Comparison of ENCODE assay signal across 14 mouse cellular contexts in genomic region chr4:140616196-140616595, GRCm38 (mm10). TPM values are rescaled to one million over a fixed set of nuclear protein-coding genes. Genes with fewer than 3 reads are reported as not detected.
DNase-seq lines count a peak whose midpoint lies in the region; ATAC-seq and TF ChIP-seq lines count a peak whose summit lies in the region.
"Had no signal": no experiment of that assay in that cellular context is flagged by ENCODE, and none has a peak within 500 bp of the region (broad histone marks: within the 10 kb centered on the region; RNA-seq: fewer than 3 reads in every experiment).

No protein-coding gene starts in this region.

- no peak overlapping the region for H3K4me3 ChIP-seq in heart, adult 2 months
- H3K4me3 ChIP-seq in lung, adult 2 months (replicated peaks; ENCODE audit: extremely low read depth, low read depth, low read length) = no peak overlapping the region
- H3K4me3 ChIP-seq: erythroblast, embryonic 14.5 days; liver, embryonic 15.5 days; midbrain, embryonic 13.5 days had no signal

- no peak for DNase-seq in heart, adult 2 months
- DNase-seq in heart, adult 18-20 months = no peak
- DNase-seq in lung, adult 18-20 months = peak; percentile 36 to 49
- no peak for DNase-seq in lung, postnatal 25 days (ENCODE audit: low spot score)
- DNase-seq in lung, adult 2 months = peak; percentile 42
- no peak for DNase-seq in embryo, embryonic 10.5 days (ENCODE audit: low spot score)
- DNase-seq in left cerebral cortex, adult 11 months (ENCODE audit: low spot score) = no peak
- DNase-seq: cerebellum, adult 18-20 months; embryo, embryonic 11 days; heart, postnatal 4 days had no signal

- no peaks in the 10 kb centered on the region for H3K36me3 ChIP-seq in heart, adult 2 months (ENCODE audit: control insufficient read depth, insufficient read depth, low read length)
- H3K36me3 ChIP-seq: liver, embryonic 15.5 days had no signal

- no peak for ATAC-seq in CD4-positive, CD25-positive, alpha-beta regulatory T cell, adult 4 months
- ATAC-seq: midbrain, embryonic 13.5 days had no signal

- intact Hi-C loops in heart, adult 2 months (cut with DNase I) = loop anchor here (5.0 kb wide), 1 partner anchor 41 kb away; no protein-coding TSS in a partner anchor

- no peak for TF ChIP-seq POLR2A in heart, adult 2 months (IDR thresholded peaks at IDR 0.05; ENCODE audit: insufficient read depth, low read depth, low read length)
- no peak for TF ChIP-seq POLR2A in lung, adult 2 months (IDR thresholded peaks at IDR 0.05; ENCODE audit: borderline replicate concordance, extremely low read depth, low read depth, low read length)

- no peak overlapping the region for H3K9ac ChIP-seq in heart, adult 2 months (ENCODE audit: low read depth, low read length)
- H3K9ac ChIP-seq: liver, embryonic 15.5 days; midbrain, embryonic 13.5 days had no signal

- peak overlapping the region; percentile 87 for H3K27ac ChIP-seq in heart, adult 2 months
- H3K27ac ChIP-seq: midbrain, embryonic 13.5 days had no signal

- TF ChIP-seq EP300 in heart, adult 2 months (IDR thresholded peaks at IDR 0.05; ENCODE audit: insufficient read depth, low read depth, low read length) = no peak

- no peaks in the 10 kb centered on the region for H3K27me3 ChIP-seq in heart, adult 2 months (ENCODE audit: control insufficient read depth, insufficient read depth, low read length)
- H3K27me3 ChIP-seq: liver, embryonic 15.5 days; midbrain, embryonic 13.5 days had no signal

- WGBS in heart, adult 2 months = 63% methylated on average over 7 of the region's 7 CpGs
- WGBS in lung, adult 2 months = 38% methylated on average over 7 of the region's 7 CpGs

- no peaks in the 10 kb centered on the region for H3K79me2 ChIP-seq in heart, adult 2 months (replicated peaks; ENCODE audit: control insufficient read depth, insufficient read depth, low read length)

- no peak for TF ChIP-seq CTCF in heart, adult 2 months (IDR thresholded peaks at IDR 0.05)
- no peak for TF ChIP-seq CTCF in lung, adult 2 months (IDR thresholded peaks at IDR 0.05; ENCODE audit: insufficient read depth, low read length)

- peaks cover 10% of the 10 kb centered on the region for H3K4me1 ChIP-seq in heart, adult 2 months (ENCODE audit: control insufficient read depth, insufficient read depth, low read length)
- H3K4me1 ChIP-seq in lung, adult 2 months (ENCODE audit: control insufficient read depth, insufficient read depth, low read length) = peaks cover 14% of the 10 kb centered on the region

RNA-seq across cellular contexts. Expression of gene Arhgef10l, which starts 49.6 kb away (rescaled TPM):
- 10 to 100 TPM; 61.0 to 74.4 TPM for total RNA-seq in heart, adult 2 months (2021)
- polyA plus RNA-seq in heart, adult 2 months (2012; rRNA removed) = 54.7 and 75.6 TPM in 2 replicates
- total RNA-seq in heart, adult 18-20 months (2021) = 10 to 100 TPM; 68.5 to 72.7 TPM
- polyA plus RNA-seq in lung, adult 2 months (2012; rRNA removed) = 29.2 and 34.6 TPM in 2 replicates
- polyA plus RNA-seq in CD4-positive, CD25-positive, alpha-beta regulatory T cell, adult 4 months (2017; shearing (Covaris generic)) = under 1 TPM in 1 of 2 experiments, not detected in 1; 0.16 TPM

Comparison
In these comparisons a context has a peak if more than half of its experiments do, and no peak if none do; other contexts are left out.
1. DNase-seq: peak in lung, adult 18-20 months (2 of 2) and lung, adult 2 months (single experiment); none in heart, adult 2 months (0 of 2), heart, adult 18-20 months (0 of 2), lung, postnatal 25 days (single experiment), embryo, embryonic 10.5 days (single experiment) and left cerebral cortex, adult 11 months (single experiment).
2. RNA of gene Arhgef10l, which starts 49.6 kb away (polyA plus RNA-seq): 54.7 to 75.6 TPM in heart, adult 2 months and 29.2 to 34.6 TPM in lung, adult 2 months; 0.16 TPM in CD4-positive, CD25-positive, alpha-beta regulatory T cell, adult 4 months; every median in the first group is over 10 times any median in the second.